Mouse (Mus musculus): ENCODE data around the gene Aco1. TPM values are rescaled to one million over a fixed set of nuclear protein-coding genes. Genes with fewer than 3 reads are reported as not detected.

Gene Aco1
- polyA plus RNA-seq, 2 experiments, result 41.9 to 46.8 TPM

GRCm38 (mm10) chr4:40238483-40239408 lies 95.9 kb downstream of the Aco1 start:
- Histone ChIP-seq H3K4me2 (replicated peaks; ENCODE audit: low read depth, low read length, severe bottlenecking) (peak overlapping the region; percentile 79), H3K27ac (replicated peaks; ENCODE audit: low read depth, low read length) (no peak overlapping the region; the same call in 1 of the 2 replicates), H3K4me3 (replicated peaks; ENCODE audit: low read length) (peak overlapping the region; percentile 53), H3K4me1 (ENCODE audit: control insufficient read depth, insufficient read depth, low read length) (no peaks in the 10 kb centered on the region; the same call in 1 of the 2 replicates), H3K9me3 (ENCODE audit: control insufficient read depth, low read length) (no peaks in the 10 kb centered on the region), H3K9ac (ENCODE audit: low read depth, low read length, severe bottlenecking) (peak overlapping the region; percentile 58), H3K36me3 (ENCODE audit: control insufficient read depth, insufficient read depth, low read length) (no peaks in the 10 kb centered on the region; the same call in 1 of the 2 replicates), H3K27me3 (ENCODE audit: control insufficient read depth, insufficient read depth, low read length) (no peaks in the 10 kb centered on the region)
- TF ChIP-seq POLR2A (IDR thresholded peaks at IDR 0.05; ENCODE audit: borderline replicate concordance, extremely low read depth, insufficient read depth, insufficient read length), result no peak
- WGBS, result under 1% methylated on average over 17 of the region's 17 CpGs
- ATAC-seq (ENCODE audit: low FRiP score, low read depth) (peak; percentile 63; the same call in 1 of the 2 replicates), DNase-seq (ENCODE audit: low spot score) (peak; percentile 49)

- no peaks in the 10 kb centered on the region for H3K27me3 ChIP-seq (ENCODE audit: control insufficient read depth, insufficient read depth, low read length)
- no peaks in the 10 kb centered on the region for H3K36me3 ChIP-seq (ENCODE audit: control insufficient read depth, insufficient read depth, low read length)
- peak; percentile 74; the same call in 1 of the 2 replicates for ATAC-seq (ENCODE audit: low FRiP score, low read depth)
- WGBS, result 5% methylated on average over 34 of the region's 35 CpGs
- H3K9ac ChIP-seq (ENCODE audit: low read depth, low read length, severe bottlenecking), result peak within 1 kb of the TSS; percentile 58
- TF ChIP-seq POLR2A (IDR thresholded peaks at IDR 0.05; ENCODE audit: borderline replicate concordance, extremely low read depth, insufficient read depth, insufficient read length), result no peak
- H3K4me1 ChIP-seq (ENCODE audit: control insufficient read depth, insufficient read depth, low read length), result no peaks in the 10 kb centered on the region; the same call in 1 of the 2 replicates
- no peak within 1 kb of the TSS; the same call in 1 of the 2 replicates for H3K27ac ChIP-seq (replicated peaks; ENCODE audit: low read depth, low read length)
- peak within 1 kb of the TSS; percentile 79 for H3K4me2 ChIP-seq (replicated peaks; ENCODE audit: low read depth, low read length, severe bottlenecking)
- DNase-seq (ENCODE audit: low spot score), result no peak
- H3K9me3 ChIP-seq (ENCODE audit: control insufficient read depth, low read length), result no peaks in the 10 kb centered on the region
- peak within 1 kb of the TSS; percentile 53 for H3K4me3 ChIP-seq (replicated peaks; ENCODE audit: low read length)
These were observed 96.8 kb downstream of the Aco1 start, which contains the start of gene Ddx58 for GRCm38 (mm10) chr4:40239409-40240271. Ddx58 (minus strand) TSS chr4:40239828.

GRCm38 (mm10) chr4:40240272-40240744 lies 97.4 kb downstream of the Aco1 start:
- H3K27ac ChIP-seq (replicated peaks; ENCODE audit: low read depth, low read length), result no peak overlapping the region
- TF ChIP-seq POLR2A (IDR thresholded peaks at IDR 0.05; ENCODE audit: borderline replicate concordance, extremely low read depth, insufficient read depth, insufficient read length), result no peak
- H3K4me1 ChIP-seq (ENCODE audit: control insufficient read depth, insufficient read depth, low read length), result no peaks in the 10 kb centered on the region; the same call in 1 of the 2 replicates
- peak overlapping the region; percentile 58 for H3K9ac ChIP-seq (ENCODE audit: low read depth, low read length, severe bottlenecking)
- H3K27me3 ChIP-seq (ENCODE audit: control insufficient read depth, insufficient read depth, low read length), result no peaks in the 10 kb centered on the region
- no peak for ATAC-seq (ENCODE audit: low FRiP score, low read depth)
- no peaks in the 10 kb centered on the region for H3K9me3 ChIP-seq (ENCODE audit: control insufficient read depth, low read length)
- no peak for DNase-seq (ENCODE audit: low spot score)
- H3K36me3 ChIP-seq (ENCODE audit: control insufficient read depth, insufficient read depth, low read length), result no peaks in the 10 kb centered on the region
- H3K4me3 ChIP-seq (replicated peaks; ENCODE audit: low read length), result peak overlapping the region; percentile 53
- peak overlapping the region; percentile 79 for H3K4me2 ChIP-seq (replicated peaks; ENCODE audit: low read depth, low read length, severe bottlenecking)
- WGBS, result 41% methylated on average over 5 of the region's 5 CpGs

GRCm38 (mm10) chr4:40241928-40242327 lies 99.0 kb downstream of the Aco1 start:
- ATAC-seq (ENCODE audit: low FRiP score, low read depth) (no peak), DNase-seq (ENCODE audit: low spot score) (no peak)
- no peak overlapping the region for H3K9ac ChIP-seq (ENCODE audit: low read depth, low read length, severe bottlenecking)
- H3K4me1 ChIP-seq (ENCODE audit: control insufficient read depth, insufficient read depth, low read length), result no peaks in the 10 kb centered on the region; the same call in 1 of the 2 replicates
- no peak for TF ChIP-seq POLR2A (IDR thresholded peaks at IDR 0.05; ENCODE audit: borderline replicate concordance, extremely low read depth, insufficient read depth, insufficient read length)
- no peak overlapping the region for H3K27ac ChIP-seq (replicated peaks; ENCODE audit: low read depth, low read length)
- no peaks in the 10 kb centered on the region for H3K27me3 ChIP-seq (ENCODE audit: control insufficient read depth, insufficient read depth, low read length)
- H3K9me3 ChIP-seq (ENCODE audit: control insufficient read depth, low read length), result no peaks in the 10 kb centered on the region
- no peaks in the 10 kb centered on the region for H3K36me3 ChIP-seq (ENCODE audit: control insufficient read depth, insufficient read depth, low read length)
- 54% methylated on average over 6 of the region's 6 CpGs for WGBS
- no peak overlapping the region for H3K4me2 ChIP-seq (replicated peaks; ENCODE audit: low read depth, low read length, severe bottlenecking)
- no peak overlapping the region for H3K4me3 ChIP-seq (replicated peaks; ENCODE audit: low read length)

GRCm38 (mm10) chr4:40243006-40243405 lies 100.1 kb downstream of the Aco1 start:
- WGBS, result 78% methylated on average over 4 of the region's 4 CpGs
- DNase-seq (ENCODE audit: low spot score) (no peak), ATAC-seq (ENCODE audit: low FRiP score, low read depth) (no peak)
- H3K9me3 ChIP-seq (ENCODE audit: control insufficient read depth, low read length), result no peaks in the 10 kb centered on the region
- no peak overlapping the region for H3K27ac ChIP-seq (replicated peaks; ENCODE audit: low read depth, low read length)
- no peak overlapping the region for H3K9ac ChIP-seq (ENCODE audit: low read depth, low read length, severe bottlenecking)
- no peaks in the 10 kb centered on the region for H3K27me3 ChIP-seq (ENCODE audit: control insufficient read depth, insufficient read depth, low read length)
- no peak overlapping the region for H3K4me3 ChIP-seq (replicated peaks; ENCODE audit: low read length)
- H3K36me3 ChIP-seq (ENCODE audit: control insufficient read depth, insufficient read depth, low read length), result no peaks in the 10 kb centered on the region
- H3K4me1 ChIP-seq (ENCODE audit: control insufficient read depth, insufficient read depth, low read length), result no peaks in the 10 kb centered on the region; the same call in 1 of the 2 replicates
- no peak overlapping the region for H3K4me2 ChIP-seq (replicated peaks; ENCODE audit: low read depth, low read length, severe bottlenecking)
- TF ChIP-seq POLR2A (IDR thresholded peaks at IDR 0.05; ENCODE audit: borderline replicate concordance, extremely low read depth, insufficient read depth, insufficient read length), result no peak

All from limb, embryonic 14.5 days (tissue).